Mouse (Mus musculus): ENCODE data around the gene Hcn2. TPM values are rescaled to one million over a fixed set of nuclear protein-coding genes. Genes with fewer than 3 reads are reported as not detected.

Hcn2 gene
- total RNA-seq, 2 experiments from 2014 or later: 0.50 TPM; not detected in 1

Other genes with a start within 250 kb of the Hcn2 start
- gene Vmn2r83, start 247.9 kb upstream of the Hcn2 start, total RNA-seq (2014; fragmentation: Nextera tagmentation): not detected in 2 replicates
- gene Vmn2r83, start 247.9 kb upstream of the Hcn2 start, total RNA-seq (2017): not detected in 2 replicates
- 5.4 and 12.2 TPM in 2 replicates for gene Plpp2, start 182.8 kb upstream of the Hcn2 start, total RNA-seq (2014; fragmentation: Nextera tagmentation)
- gene Plpp2, start 182.8 kb upstream of the Hcn2 start, total RNA-seq (2017): 3.3 and 3.9 TPM in 2 replicates
- 5.9 and 8.5 TPM in 2 replicates for gene Mier2, start 161.4 kb upstream of the Hcn2 start, total RNA-seq (2014; fragmentation: Nextera tagmentation)
- gene Mier2, start 161.4 kb upstream of the Hcn2 start, total RNA-seq (2017): 2.1 and 12.3 TPM in 2 replicates
- gene Theg, start 129.3 kb upstream of the Hcn2 start, total RNA-seq (2014; fragmentation: Nextera tagmentation): not detected in 2 replicates
- not detected in 2 replicates for gene Theg, start 129.3 kb upstream of the Hcn2 start, total RNA-seq (2017)
- not detected in 2 replicates for gene C2cd4c, start 102.6 kb upstream of the Hcn2 start, total RNA-seq (2014; fragmentation: Nextera tagmentation)
- not detected in 2 replicates for gene C2cd4c, start 102.6 kb upstream of the Hcn2 start, total RNA-seq (2017)
- gene Shc2, start 78.7 kb upstream of the Hcn2 start, total RNA-seq (2014; fragmentation: Nextera tagmentation): not detected in 2 replicates
- not detected in 2 replicates for gene Shc2, start 78.7 kb upstream of the Hcn2 start, total RNA-seq (2017)
- gene Odf3l2, start 70.9 kb upstream of the Hcn2 start, total RNA-seq (2014; fragmentation: Nextera tagmentation): not detected in 2 replicates
- gene Odf3l2, start 70.9 kb upstream of the Hcn2 start, total RNA-seq (2017): not detected in 2 replicates
- not detected in 2 replicates for gene Madcam1, start 52.1 kb upstream of the Hcn2 start, total RNA-seq (2014; fragmentation: Nextera tagmentation)
- gene Madcam1, start 52.1 kb upstream of the Hcn2 start, total RNA-seq (2017): not detected in 2 replicates
- gene Tpgs1, start 47.3 kb upstream of the Hcn2 start, total RNA-seq (2014; fragmentation: Nextera tagmentation): 8.5 and 10.8 TPM in 2 replicates
- gene Tpgs1, start 47.3 kb upstream of the Hcn2 start, total RNA-seq (2017): 2.9 and 4.1 TPM in 2 replicates
- 134 and 152 TPM in 2 replicates for gene Cdc34, start 34.4 kb upstream of the Hcn2 start, total RNA-seq (2014; fragmentation: Nextera tagmentation)
- 128 and 236 TPM in 2 replicates for gene Cdc34, start 34.4 kb upstream of the Hcn2 start, total RNA-seq (2017)
- 1.7 and 1.8 TPM in 2 replicates for gene Gzmm, start 27.6 kb upstream of the Hcn2 start, total RNA-seq (2014; fragmentation: Nextera tagmentation)
- gene Gzmm, start 27.6 kb upstream of the Hcn2 start, total RNA-seq (2017): 1.7 and 2.4 TPM in 2 replicates
- gene Bsg, start 12.1 kb upstream of the Hcn2 start, total RNA-seq (2014; fragmentation: Nextera tagmentation): 361 and 460 TPM in 2 replicates
- 350 and 443 TPM in 2 replicates for gene Bsg, start 12.1 kb upstream of the Hcn2 start, total RNA-seq (2017)
- 45.2 and 51.7 TPM in 2 replicates for gene Polrmt, start 29.9 kb downstream of the Hcn2 start, total RNA-seq (2014; fragmentation: Nextera tagmentation)
- gene Polrmt, start 29.9 kb downstream of the Hcn2 start, total RNA-seq (2017): 17.6 and 21.2 TPM in 2 replicates
- gene Fgf22, start 38.4 kb downstream of the Hcn2 start, total RNA-seq (2014; fragmentation: Nextera tagmentation): not detected in 2 replicates
- not detected in 2 replicates for gene Fgf22, start 38.4 kb downstream of the Hcn2 start, total RNA-seq (2017)
- 76.0 and 106 TPM in 2 replicates for gene Rnf126, start 50.3 kb downstream of the Hcn2 start, total RNA-seq (2014; fragmentation: Nextera tagmentation)
- gene Rnf126, start 50.3 kb downstream of the Hcn2 start, total RNA-seq (2017): 16.2 and 20.8 TPM in 2 replicates
- 0.49 and 0.96 TPM in 2 replicates for gene Fstl3, start 60.6 kb downstream of the Hcn2 start, total RNA-seq (2014; fragmentation: Nextera tagmentation)
- 0.66 and 0.80 TPM in 2 replicates for gene Fstl3, start 60.6 kb downstream of the Hcn2 start, total RNA-seq (2017)
- gene Prss57, start 74.3 kb downstream of the Hcn2 start, total RNA-seq (2014; fragmentation: Nextera tagmentation): 2.4 and 7.6 TPM in 2 replicates
- 1.7 and 3.5 TPM in 2 replicates for gene Prss57, start 74.3 kb downstream of the Hcn2 start, total RNA-seq (2017)
- 7.6 and 11.1 TPM in 2 replicates for gene Palm, start 76.9 kb downstream of the Hcn2 start, total RNA-seq (2014; fragmentation: Nextera tagmentation)
- gene Palm, start 76.9 kb downstream of the Hcn2 start, total RNA-seq (2017): 4.6 and 6.8 TPM in 2 replicates
- not detected in 2 replicates for gene Misp, start 104.4 kb downstream of the Hcn2 start, total RNA-seq (2014; fragmentation: Nextera tagmentation)
- not detected in 2 replicates for gene Misp, start 104.4 kb downstream of the Hcn2 start, total RNA-seq (2017)
- gene Ptbp1, start 137.8 kb downstream of the Hcn2 start, total RNA-seq (2014; fragmentation: Nextera tagmentation): 423 and 470 TPM in 2 replicates
- 149 and 201 TPM in 2 replicates for gene Ptbp1, start 137.8 kb downstream of the Hcn2 start, total RNA-seq (2017)
- gene Prtn3, start 157.8 kb downstream of the Hcn2 start, total RNA-seq (2014; fragmentation: Nextera tagmentation): 2.5 and 8.7 TPM in 2 replicates
- 0.56 and 5.9 TPM in 2 replicates for gene Prtn3, start 157.8 kb downstream of the Hcn2 start, total RNA-seq (2017)
- not detected in 2 replicates for gene Plppr3, start 158.0 kb downstream of the Hcn2 start, total RNA-seq (2014; fragmentation: Nextera tagmentation)
- 5.8 and 15.0 TPM in 2 replicates for gene Plppr3, start 158.0 kb downstream of the Hcn2 start, total RNA-seq (2017)
- 10.5 TPM in 1 of 2 replicates, not detected in the other for gene Elane, start 169.6 kb downstream of the Hcn2 start, total RNA-seq (2014; fragmentation: Nextera tagmentation)
- 0.23 and 1.3 TPM in 2 replicates for gene Elane, start 169.6 kb downstream of the Hcn2 start, total RNA-seq (2017)
- not detected in 2 replicates for gene Cfd, start 174.2 kb downstream of the Hcn2 start, total RNA-seq (2014; fragmentation: Nextera tagmentation)
- gene Cfd, start 174.2 kb downstream of the Hcn2 start, total RNA-seq (2017): not detected in 2 replicates
- gene Med16, start 192.3 kb downstream of the Hcn2 start, total RNA-seq (2014; fragmentation: Nextera tagmentation): 17.1 and 21.7 TPM in 2 replicates
- gene Med16, start 192.3 kb downstream of the Hcn2 start, total RNA-seq (2017): 9.7 and 9.8 TPM in 2 replicates
- not detected in 2 replicates for gene Gm26602, start 194.2 kb downstream of the Hcn2 start, total RNA-seq (2014; fragmentation: Nextera tagmentation)
- gene Gm26602, start 194.2 kb downstream of the Hcn2 start, total RNA-seq (2017): not detected in 2 replicates
- 0.31 TPM in 1 of 2 replicates, not detected in the other for gene Kiss1r, start 200.3 kb downstream of the Hcn2 start, total RNA-seq (2014; fragmentation: Nextera tagmentation)
- 2.2 TPM in 1 of 2 replicates, not detected in the other for gene Kiss1r, start 200.3 kb downstream of the Hcn2 start, total RNA-seq (2017)
- gene R3hdm4, start 204.6 kb downstream of the Hcn2 start, total RNA-seq (2014; fragmentation: Nextera tagmentation): 80.3 and 91.7 TPM in 2 replicates
- gene R3hdm4, start 204.6 kb downstream of the Hcn2 start, total RNA-seq (2017): 35.5 and 38.9 TPM in 2 replicates
- gene Arid3a, start 210.4 kb downstream of the Hcn2 start, total RNA-seq (2014; fragmentation: Nextera tagmentation): 4.4 and 5.9 TPM in 2 replicates
- 5.4 and 6.0 TPM in 2 replicates for gene Arid3a, start 210.4 kb downstream of the Hcn2 start, total RNA-seq (2017)
- 82.9 and 86.4 TPM in 2 replicates for gene Wdr18, start 243.5 kb downstream of the Hcn2 start, total RNA-seq (2014; fragmentation: Nextera tagmentation)
- gene Wdr18, start 243.5 kb downstream of the Hcn2 start, total RNA-seq (2017): 23.4 and 24.8 TPM in 2 replicates

All from megakaryocyte-erythroid progenitor cell, adult 5-6 weeks (primary cell).